Mouse (Mus musculus): ENCODE data around the gene Gpr135. TPM values are rescaled to one million over a fixed set of nuclear protein-coding genes. Genes with fewer than 3 reads are reported as not detected.

Gpr135 gene
- polyA plus RNA-seq, 1 experiment from 2014 or later: 0.71 TPM

GRCm38 (mm10) chr12:72085329-72086165, 14.6 kb upstream of the Gpr135 start, which contains the start of the genes L3hypdh and Jkamp:
Gene L3hypdh (minus strand): TSS chr12:72085439.
Gene Jkamp (plus strand): TSS chr12:72085589.
- CTCF ChIA-PET: no interaction called here
- in situ Hi-C loops (cut with MboI; ENCODE audit: low pct_unique_long_range_greater_than_20kb): no loop called here
- POLR2A ChIA-PET: interaction anchor here (0.6 kb wide), 1 partner anchor 15 kb away, joined by 3 read pairs; no protein-coding TSS in a partner anchor
- no peak for TF ChIP-seq CTCF (IDR thresholded peaks at IDR 0.05)
- H3K27me3 ChIP-seq: no peaks in the 10 kb centered on the region
- ATAC-seq (peak; percentile 94), DNase-seq (ENCODE audit: low read depth, low spot score) (peak; percentile 97)

GRCm38 (mm10) chr12:72085024-72085328, 14.1 kb upstream of the Gpr135 start:
- in situ Hi-C loops (cut with MboI; ENCODE audit: low pct_unique_long_range_greater_than_20kb): no loop called here
- TF ChIP-seq CTCF (IDR thresholded peaks at IDR 0.05): no peak
- CTCF ChIA-PET: no interaction called here
- DNase-seq (ENCODE audit: low read depth, low spot score) (no peak), ATAC-seq (peak; percentile 4)
- H3K27me3 ChIP-seq: no peaks in the 10 kb centered on the region
- POLR2A ChIA-PET: interaction anchor here (0.6 to 0.7 kb wide), 2 partner anchors 15 to 46 kb away, joined by 3 to 6 read pairs; no protein-coding TSS in a partner anchor

GRCm38 (mm10) chr12:72084261-72085023, 13.5 kb upstream of the Gpr135 start:
- ChIA-PET POLR2A (interaction anchor here (0.6 to 0.7 kb wide), 2 partner anchors 14 to 46 kb away, joined by 3 to 6 read pairs; no protein-coding TSS in a partner anchor), CTCF (interaction anchor here (1.1 to 1.3 kb wide), 2 partner anchors 12 to 13 kb away, joined by 3 to 4 read pairs; partner anchors contain the start of gene Gpr135)
- ATAC-seq: no peak
- TF ChIP-seq CTCF (IDR thresholded peaks at IDR 0.05): no peak
- in situ Hi-C loops (cut with MboI; ENCODE audit: low pct_unique_long_range_greater_than_20kb): no loop called here
- DNase-seq (ENCODE audit: low read depth, low spot score): no peak
- H3K27me3 ChIP-seq: no peaks in the 10 kb centered on the region

- ChIA-PET CTCF (no interaction called here), POLR2A (interaction anchor here (0.7 kb wide), 1 partner anchor 649 kb away, joined by 4 read pairs; no protein-coding TSS in a partner anchor)
- no peak for DNase-seq (ENCODE audit: low read depth, low spot score)
- H3K27me3 ChIP-seq: no peaks in the 10 kb centered on the region
- no peak for TF ChIP-seq CTCF (IDR thresholded peaks at IDR 0.05)
- in situ Hi-C loops (cut with MboI; ENCODE audit: low pct_unique_long_range_greater_than_20kb): no loop called here
- no peak for ATAC-seq
Observed at GRCm38 (mm10) chr12:72083265-72083664, 12.3 kb upstream of the Gpr135 start.

- H3K27me3 ChIP-seq: no peaks in the 10 kb centered on the region
- ChIA-PET CTCF (interaction anchor here (1.4 kb wide), 1 partner anchor 12 kb away, joined by 4 read pairs; no protein-coding TSS in a partner anchor), POLR2A (interaction anchor here (0.7 kb wide), 1 partner anchor 650 kb away, joined by 4 read pairs; no protein-coding TSS in a partner anchor)
- DNase-seq (ENCODE audit: low read depth, low spot score) (no peak), ATAC-seq (no peak)
- in situ Hi-C loops (cut with MboI; ENCODE audit: low pct_unique_long_range_greater_than_20kb): no loop called here
- no peak for TF ChIP-seq CTCF (IDR thresholded peaks at IDR 0.05)
Observed at GRCm38 (mm10) chr12:72082370-72082769, 11.4 kb upstream of the Gpr135 start.

- DNase-seq (ENCODE audit: low read depth, low spot score): no peak
- TF ChIP-seq CTCF (IDR thresholded peaks at IDR 0.05): no peak
- H3K27me3 ChIP-seq: no peaks in the 10 kb centered on the region
- no peak for ATAC-seq
- ChIA-PET CTCF (interaction anchor here (1.4 kb wide), 1 partner anchor 12 kb away, joined by 4 read pairs; no protein-coding TSS in a partner anchor), POLR2A (interaction anchor here (0.7 kb wide), 1 partner anchor 1845 kb away, joined by 3 read pairs; no protein-coding TSS in a partner anchor)
- in situ Hi-C loops (cut with MboI; ENCODE audit: low pct_unique_long_range_greater_than_20kb): no loop called here
Observed at GRCm38 (mm10) chr12:72081961-72082360, 11.0 kb upstream of the Gpr135 start.

GRCm38 (mm10) chr12:72078248-72078647, 7.3 kb upstream of the Gpr135 start:
- ChIA-PET CTCF (interaction anchor here (1.2 to 2.9 kb wide), 3 partner anchors 8 to 25 kb away, joined by 3 to 9 read pairs (median 4); no protein-coding TSS in a partner anchor), POLR2A (no interaction called here)
- DNase-seq (ENCODE audit: low read depth, low spot score) (no peak), ATAC-seq (no peak)
- no peaks in the 10 kb centered on the region for H3K27me3 ChIP-seq
- in situ Hi-C loops (cut with MboI; ENCODE audit: low pct_unique_long_range_greater_than_20kb): no loop called here
- TF ChIP-seq CTCF (IDR thresholded peaks at IDR 0.05): no peak

GRCm38 (mm10) chr12:72069626-72070326, 1.1 kb downstream of the Gpr135 start:
- peaks cover 13% of the 10 kb centered on the region for H3K27me3 ChIP-seq
- ChIA-PET CTCF (interaction anchor here (1.1 to 1.8 kb wide), 2 partner anchors 10 to 12 kb away, joined by 4 to 9 read pairs; no protein-coding TSS in a partner anchor), POLR2A (interaction anchor here (1.1 kb wide), 1 partner anchor 15 kb away, joined by 3 read pairs; no protein-coding TSS in a partner anchor)
- in situ Hi-C loops (cut with MboI; ENCODE audit: low pct_unique_long_range_greater_than_20kb): no loop called here
- DNase-seq (ENCODE audit: low read depth, low spot score) (no peak), ATAC-seq (no peak)
- no peak for TF ChIP-seq CTCF (IDR thresholded peaks at IDR 0.05)

GRCm38 (mm10) chr12:72057780-72058179, 13.1 kb downstream of the Gpr135 start:
- no peak for DNase-seq (ENCODE audit: low read depth, low spot score)
- ChIA-PET POLR2A (no interaction called here), CTCF (no interaction called here)
- peaks cover 41% of the 10 kb centered on the region for H3K27me3 ChIP-seq
- no peak for TF ChIP-seq CTCF (IDR thresholded peaks at IDR 0.05)
- no peak for ATAC-seq
- in situ Hi-C loops (cut with MboI; ENCODE audit: low pct_unique_long_range_greater_than_20kb): no loop called here

GRCm38 (mm10) chr12:72053851-72054250, 17.1 kb downstream of the Gpr135 start:
- ATAC-seq: no peak
- CTCF ChIA-PET: interaction anchor here (1.4 to 4.3 kb wide), 2 partner anchors 11 to 286 kb away, joined by 5 to 20 read pairs; no protein-coding TSS in a partner anchor
- TF ChIP-seq CTCF (IDR thresholded peaks at IDR 0.05): no peak

More at GRCm38 (mm10) chr12:72053851-72054250, 17.1 kb downstream of the Gpr135 start:
- DNase-seq (ENCODE audit: low read depth, low spot score): no peak
- in situ Hi-C loops (cut with MboI; ENCODE audit: low pct_unique_long_range_greater_than_20kb): no loop called here
- H3K27me3 ChIP-seq: peaks cover 28% of the 10 kb centered on the region
- POLR2A ChIA-PET: no interaction called here

Measured in Patski (cell line).